Mouse (Mus musculus): Measurements from ENCODE around the gene 4931406C07Rik. TPM values are rescaled to one million over a fixed set of nuclear protein-coding genes. Genes with fewer than 3 reads are reported as not detected.
"Not testable (repeated sequence)": the region's sequence is repeated elsewhere in the genome, so short reads cannot be mapped to it uniquely, and the experiment has no call there.

Gene 4931406C07Rik
- polyA plus RNA-seq, 1 experiment from 2014 or later = 8.2 TPM

DNA sequence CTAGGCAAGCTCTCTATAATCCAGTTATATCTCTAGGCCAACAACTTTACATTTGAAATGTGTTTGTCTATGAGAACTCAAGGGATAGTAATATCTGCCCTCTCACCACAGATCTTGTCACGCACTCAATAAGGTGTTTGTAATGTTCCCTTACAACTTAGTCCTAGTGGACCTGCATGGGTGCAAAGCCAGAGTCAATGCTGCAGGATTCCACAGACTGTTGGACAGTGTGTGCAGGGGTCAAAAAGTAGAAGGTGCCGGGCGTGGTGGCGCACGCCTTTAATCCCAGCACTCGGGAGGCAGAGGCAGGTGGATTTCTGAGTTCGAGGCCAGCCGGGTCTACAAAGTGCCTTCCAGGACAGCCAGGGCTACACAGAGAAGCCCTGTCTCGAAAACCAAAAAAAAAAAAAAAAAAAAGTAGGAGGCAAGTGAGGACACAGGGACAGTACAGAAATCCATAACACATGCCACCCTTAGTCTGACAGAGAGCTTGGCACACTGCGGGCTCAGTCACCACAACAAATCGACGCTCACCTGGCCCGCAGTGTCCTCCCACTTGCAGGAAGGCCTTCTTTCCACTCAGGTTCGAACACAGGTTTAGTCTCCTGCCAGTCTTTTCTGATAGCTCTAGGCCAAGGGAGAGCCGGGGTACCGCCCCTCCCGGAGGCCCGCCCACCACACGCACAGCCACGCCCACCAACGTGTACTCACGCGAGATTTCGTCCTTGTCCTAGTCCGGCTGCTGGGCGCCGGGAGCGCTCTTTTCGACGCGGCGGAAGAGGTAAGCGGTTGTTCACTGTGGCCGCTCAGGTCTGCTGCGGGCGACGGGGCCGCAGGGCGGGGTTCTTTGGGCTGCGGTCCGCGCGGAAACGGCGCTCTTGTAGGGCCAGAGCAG lies 498 bp downstream of the 4931406C07Rik start, which contains the start of gene Taf1d:
TSS of gene Taf1d (plus strand) at position 712 of the 895 bp plus-strand sequence.
- peak; percentile 98 for DNase-seq

DNA sequence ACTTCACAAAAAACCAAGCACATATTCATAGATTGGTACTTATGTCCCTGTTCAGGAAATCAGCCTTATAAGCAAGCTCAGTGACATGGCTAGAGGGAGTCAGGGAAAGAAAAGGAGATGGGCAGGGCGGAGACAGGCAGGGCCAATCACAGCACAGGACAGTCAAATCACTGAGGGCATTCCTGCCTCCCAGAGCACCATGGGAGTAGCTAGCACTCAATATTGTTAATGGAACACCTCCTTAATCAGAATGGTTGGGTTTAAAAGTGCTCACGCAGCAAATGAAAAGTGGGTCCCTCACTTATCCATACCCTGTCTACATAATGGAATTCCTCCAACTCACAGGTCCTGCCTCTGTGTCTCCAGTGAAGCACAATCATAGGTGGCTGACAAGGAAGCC lies 3.4 kb downstream of the 4931406C07Rik start:
- Histone ChIP-seq H3K4me1 (ENCODE audit: insufficient read depth) (peaks cover 5% of the 10 kb centered on the region; the same call in 1 of the 2 replicates), H3K36me3 (ENCODE audit: insufficient read depth) (peaks cover 8% of the 10 kb centered on the region; the same call in 1 of the 2 replicates), H3K4me3 (ENCODE audit: low read depth, low read length) (no peak overlapping the region), H3K4me2 (no peak overlapping the region), H3K9ac (no peak overlapping the region), H3K9me3 (ENCODE audit: low read depth, low read length) (no peaks in the 10 kb centered on the region), H3K27ac (ENCODE audit: low read depth) (no peak overlapping the region), H3K27me3 (ENCODE audit: insufficient read depth, low read length) (no peaks in the 10 kb centered on the region)
- DNase-seq = no peak
- WGBS = 53% methylated on average over 2 of the region's 2 CpGs
- no peak for ATAC-seq (ENCODE audit: insufficient read depth)
- TF ChIP-seq CTCF (IDR thresholded peaks at IDR 0.05; ENCODE audit: low read depth) = no peak

More for the DNA sequence above, 498 bp downstream of the 4931406C07Rik start, which contains the start of gene Taf1d:
- no peak for TF ChIP-seq CTCF (IDR thresholded peaks at IDR 0.05; ENCODE audit: low read depth)
- H3K9ac ChIP-seq = peak within 1 kb of the TSS; percentile 99
- H3K27me3 ChIP-seq (ENCODE audit: insufficient read depth, low read length) = no peaks in the 10 kb centered on the region
- H3K27ac ChIP-seq (ENCODE audit: low read depth) = peak within 1 kb of the TSS; percentile 94
- H3K4me2 ChIP-seq = peak within 1 kb of the TSS; percentile 95
- H3K4me3 ChIP-seq (ENCODE audit: low read depth, low read length) = peak within 1 kb of the TSS; percentile 93
- peaks cover 11% of the 10 kb centered on the region for H3K4me1 ChIP-seq (ENCODE audit: insufficient read depth)
- ATAC-seq (ENCODE audit: insufficient read depth) = peak; percentile 96
- WGBS = 11% methylated on average over 45 of the region's 45 CpGs
- no peaks in the 10 kb centered on the region for H3K9me3 ChIP-seq (ENCODE audit: low read depth, low read length)
- H3K36me3 ChIP-seq (ENCODE audit: insufficient read depth) = peaks cover 36% of the 10 kb centered on the region

DNA sequence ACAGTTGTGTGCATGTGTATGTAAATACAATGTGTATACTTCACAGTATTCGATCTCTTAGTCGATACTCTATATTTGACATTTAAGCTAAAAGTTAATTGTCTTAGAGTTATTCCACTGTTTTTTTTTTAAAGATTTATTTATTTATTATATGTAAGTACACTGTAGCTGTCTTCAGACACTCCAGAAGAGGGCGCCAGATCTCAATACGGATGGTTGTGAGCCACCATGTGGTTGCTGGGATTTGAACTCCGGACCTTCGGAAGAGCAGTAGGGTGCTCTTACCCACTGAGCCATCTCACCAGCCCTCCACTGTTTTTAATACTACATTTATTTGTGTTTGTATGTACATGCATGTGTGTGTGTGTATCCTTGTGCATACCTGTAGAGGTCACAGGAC lies 4.2 kb downstream of the 4931406C07Rik start:
- H3K27ac ChIP-seq (ENCODE audit: low read depth) = not testable (repeated sequence)

DNA sequence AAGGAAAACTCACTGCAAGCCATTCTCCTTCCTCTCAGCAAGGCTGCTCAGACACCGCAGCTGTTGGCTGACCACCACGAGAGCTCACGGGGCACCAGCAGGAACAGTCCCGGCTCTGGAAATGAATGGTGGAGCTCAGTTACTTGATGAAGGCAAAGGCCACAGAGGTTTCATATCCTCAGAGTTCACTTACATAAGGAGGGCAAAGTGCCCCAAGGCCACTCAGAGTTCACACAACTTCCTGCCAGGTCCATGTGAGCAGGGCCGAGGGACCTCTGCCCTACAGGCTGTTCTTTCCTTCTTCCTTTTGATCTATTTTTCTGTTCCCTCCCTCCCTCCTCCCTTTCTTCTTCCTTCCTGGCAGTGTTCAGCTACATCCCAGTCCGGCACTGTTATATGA lies 4.8 kb downstream of the 4931406C07Rik start:
- peak overlapping the region; percentile 37 for H3K4me2 ChIP-seq
- H3K36me3 ChIP-seq (ENCODE audit: insufficient read depth) = no peaks in the 10 kb centered on the region
- no peak overlapping the region for H3K9ac ChIP-seq
- H3K4me1 ChIP-seq (ENCODE audit: insufficient read depth) = no peaks in the 10 kb centered on the region
- no peaks in the 10 kb centered on the region for H3K27me3 ChIP-seq (ENCODE audit: insufficient read depth, low read length)
- peak; percentile 67 for DNase-seq
- no peak overlapping the region for H3K4me3 ChIP-seq (ENCODE audit: low read depth, low read length)
- H3K27ac ChIP-seq (ENCODE audit: low read depth) = peak overlapping the region; percentile 78
- TF ChIP-seq CTCF (IDR thresholded peaks at IDR 0.05; ENCODE audit: low read depth) = no peak
- ATAC-seq (ENCODE audit: insufficient read depth) = peak; percentile 12; the same call in 1 of the 2 replicates
- no peaks in the 10 kb centered on the region for H3K9me3 ChIP-seq (ENCODE audit: low read depth, low read length)
- WGBS = 13% methylated on average over 6 of the region's 6 CpGs

More for the DNA sequence above, 4.2 kb downstream of the 4931406C07Rik start:
- H3K9ac ChIP-seq; H3K4me1 ChIP-seq (ENCODE audit: insufficient read depth); ATAC-seq (ENCODE audit: insufficient read depth); H3K9me3 ChIP-seq (ENCODE audit: low read depth, low read length); H3K27me3 ChIP-seq (ENCODE audit: insufficient read depth, low read length); H3K4me2 ChIP-seq; DNase-seq; H3K4me3 ChIP-seq (ENCODE audit: low read depth, low read length); H3K36me3 ChIP-seq (ENCODE audit: insufficient read depth): not testable (repeated sequence)
- WGBS = 77% methylated on average over 6 of the region's 6 CpGs

DNA sequence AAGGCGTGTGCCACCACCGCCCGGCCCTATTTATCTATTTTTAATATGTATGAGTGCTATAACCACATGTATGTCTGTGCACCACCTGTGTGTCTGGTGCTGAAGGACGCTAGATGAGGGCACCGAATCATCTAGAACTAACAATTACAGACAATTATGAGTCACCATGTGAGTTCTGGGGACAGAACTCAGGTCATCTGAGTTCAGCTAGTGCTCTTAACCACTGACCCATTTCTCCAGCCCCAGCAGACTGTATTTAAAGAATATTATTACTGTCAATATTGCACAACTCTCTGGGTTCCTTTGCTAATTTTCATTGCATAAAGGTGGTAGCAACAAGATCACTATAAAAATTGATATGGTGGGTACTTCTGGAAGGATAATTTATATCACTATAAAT lies 6.2 kb downstream of the 4931406C07Rik start:
- Histone ChIP-seq H3K9ac (no peak overlapping the region), H3K9me3 (ENCODE audit: low read depth, low read length) (no peaks in the 10 kb centered on the region), H3K27me3 (ENCODE audit: insufficient read depth, low read length) (no peaks in the 10 kb centered on the region), H3K36me3 (ENCODE audit: insufficient read depth) (no peaks in the 10 kb centered on the region), H3K4me3 (ENCODE audit: low read depth, low read length) (no peak overlapping the region), H3K27ac (ENCODE audit: low read depth) (no peak overlapping the region), H3K4me1 (ENCODE audit: insufficient read depth) (no peaks in the 10 kb centered on the region), H3K4me2 (no peak overlapping the region)
- WGBS = 86% methylated on average over 5 of the region's 5 CpGs
- DNase-seq (no peak), ATAC-seq (ENCODE audit: insufficient read depth) (no peak)
- no peak for TF ChIP-seq CTCF (IDR thresholded peaks at IDR 0.05; ENCODE audit: low read depth)

DNA sequence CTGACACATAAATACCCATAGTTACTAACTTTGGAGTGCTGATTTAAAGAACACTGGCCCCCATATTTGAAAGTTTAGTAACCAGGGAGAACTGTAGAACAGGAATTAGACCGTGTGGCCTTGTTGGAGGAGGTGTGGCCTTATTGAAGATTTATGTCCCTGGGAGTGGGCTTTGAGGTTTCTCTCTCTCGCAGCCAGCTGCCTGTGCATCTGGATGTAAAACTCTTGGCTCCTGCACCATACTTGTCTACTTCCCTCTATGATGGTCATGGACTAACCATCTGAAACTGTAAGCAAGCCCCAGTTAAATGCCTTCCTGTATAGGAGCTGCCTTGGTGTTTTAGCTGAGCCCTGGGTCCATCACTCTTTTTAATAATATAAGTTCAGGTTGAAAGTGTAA lies 7.8 kb downstream of the 4931406C07Rik start:
- no peak overlapping the region for H3K4me3 ChIP-seq (ENCODE audit: low read depth, low read length)
- H3K9me3 ChIP-seq (ENCODE audit: low read depth, low read length) = no peaks in the 10 kb centered on the region
- H3K9ac ChIP-seq = no peak overlapping the region
- DNase-seq (no peak), ATAC-seq (ENCODE audit: insufficient read depth) (no peak)
- H3K36me3 ChIP-seq (ENCODE audit: insufficient read depth) = no peaks in the 10 kb centered on the region
- no peak overlapping the region for H3K27ac ChIP-seq (ENCODE audit: low read depth)
- H3K27me3 ChIP-seq (ENCODE audit: insufficient read depth, low read length) = no peaks in the 10 kb centered on the region
- no peak overlapping the region for H3K4me2 ChIP-seq
- WGBS = 50% methylated on average over 2 of the region's 2 CpGs
- H3K4me1 ChIP-seq (ENCODE audit: insufficient read depth) = no peaks in the 10 kb centered on the region
- no peak for TF ChIP-seq CTCF (IDR thresholded peaks at IDR 0.05; ENCODE audit: low read depth)

DNA sequence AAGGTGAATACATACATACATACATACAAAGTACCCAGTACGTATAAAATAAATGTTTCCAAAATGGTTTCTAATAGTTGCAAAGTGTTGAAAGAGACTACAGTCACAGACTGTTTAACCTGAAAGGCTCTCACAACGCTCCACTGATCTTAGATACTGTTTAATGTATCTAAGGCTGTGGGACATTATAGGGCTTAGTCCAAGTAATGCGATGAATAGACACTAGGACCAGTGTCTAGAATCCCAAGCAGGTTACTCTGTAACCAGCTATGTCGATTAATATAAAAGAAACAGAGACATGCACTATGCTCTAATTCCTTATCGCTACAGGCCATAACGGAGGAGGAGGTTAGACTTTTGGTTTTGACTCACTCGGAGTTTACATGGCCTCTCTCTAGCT lies 9.1 kb downstream of the 4931406C07Rik start:
- no peak overlapping the region for H3K4me2 ChIP-seq
- no peak overlapping the region for H3K27ac ChIP-seq (ENCODE audit: low read depth)
- ATAC-seq (ENCODE audit: insufficient read depth) (no peak), DNase-seq (no peak)
- no peak overlapping the region for H3K9ac ChIP-seq
- no peaks in the 10 kb centered on the region for H3K9me3 ChIP-seq (ENCODE audit: low read depth, low read length)
- H3K4me3 ChIP-seq (ENCODE audit: low read depth, low read length) = no peak overlapping the region
- H3K4me1 ChIP-seq (ENCODE audit: insufficient read depth) = no peaks in the 10 kb centered on the region
- H3K27me3 ChIP-seq (ENCODE audit: insufficient read depth, low read length) = no peaks in the 10 kb centered on the region
- WGBS = 86% methylated on average over 7 of the region's 7 CpGs
- no peak for TF ChIP-seq CTCF (IDR thresholded peaks at IDR 0.05; ENCODE audit: low read depth)
- H3K36me3 ChIP-seq (ENCODE audit: insufficient read depth) = no peaks in the 10 kb centered on the region
